Mouse (Mus musculus): ENCODE data around the gene Cdx4. TPM values are rescaled to one million over a fixed set of nuclear protein-coding genes. Genes with fewer than 3 reads are reported as not detected.

Cdx4 gene
- polyA plus RNA-seq (2012; ENCODE audit: low replicate concordance), result not detected in 2 replicates

DNA sequence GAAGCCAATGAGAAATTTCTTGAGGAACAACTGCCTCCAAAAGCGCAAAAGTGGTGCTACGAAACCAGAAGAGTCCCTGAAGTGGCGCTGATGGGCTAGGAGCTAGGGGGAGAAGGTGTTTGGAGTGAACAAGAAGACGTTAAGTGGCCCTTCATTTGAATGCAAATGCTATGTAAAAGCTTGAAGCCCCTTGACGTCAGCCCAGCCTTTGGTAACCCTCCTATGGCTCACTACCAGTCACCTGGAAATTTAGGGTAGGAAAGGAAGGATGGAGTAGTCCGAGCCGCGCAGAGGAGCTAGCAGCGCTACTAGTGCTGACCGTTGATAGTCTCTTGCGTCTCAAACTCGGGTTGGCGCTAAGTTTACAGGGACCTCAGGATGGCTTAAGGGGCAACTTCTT, at the start of gene Cdx4:
Cdx4 (plus strand) TSS at position 253 of the 400 bp plus-strand sequence.

DNA sequence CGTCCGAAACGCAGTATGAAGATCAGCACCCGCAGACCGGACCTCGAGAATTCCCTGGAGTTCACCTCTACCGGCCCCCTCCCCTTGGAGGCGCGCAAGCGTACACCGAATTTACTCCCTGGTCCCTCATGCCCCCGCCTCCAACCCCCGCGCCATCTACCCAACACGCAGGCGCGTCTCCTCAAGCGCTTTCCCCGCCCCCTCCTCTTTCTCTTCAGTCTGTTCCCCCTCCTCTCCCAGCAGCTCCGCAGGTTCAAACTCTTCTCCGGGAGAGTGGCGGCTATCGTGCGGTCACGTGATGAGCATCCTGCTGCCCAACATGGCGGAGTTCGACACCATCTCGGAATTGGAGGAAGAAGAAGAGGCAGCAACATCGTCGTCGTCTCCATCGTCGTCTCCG, 35.1 kb downstream of the Cdx4 start, which contains the start of gene Chic1:
Chic1 (plus strand) TSS at position 190 of the 400 bp plus-strand sequence.

Other genes starting within 250 kb of the Cdx4 start
- not detected in 2 replicates for gene Nap1l2, start 134.8 kb upstream of the Cdx4 start, polyA plus RNA-seq (2012; ENCODE audit: low replicate concordance)
- gene Chic1, start 35.1 kb downstream of the Cdx4 start, polyA plus RNA-seq (2012; ENCODE audit: low replicate concordance), result 0.15 and 0.17 TPM in 2 replicates
- gene Tsx, start 93.1 kb downstream of the Cdx4 start, polyA plus RNA-seq (2012; ENCODE audit: low replicate concordance), result not detected in 2 replicates
- not detected in 2 replicates for gene Gm26992, start 100.6 kb downstream of the Cdx4 start, polyA plus RNA-seq (2012; ENCODE audit: low replicate concordance)

All from leukemia stem cell, adult 10-12 weeks (primary cell).